Mouse (Mus musculus): ENCODE data around the gene Abcb6.

DNA sequence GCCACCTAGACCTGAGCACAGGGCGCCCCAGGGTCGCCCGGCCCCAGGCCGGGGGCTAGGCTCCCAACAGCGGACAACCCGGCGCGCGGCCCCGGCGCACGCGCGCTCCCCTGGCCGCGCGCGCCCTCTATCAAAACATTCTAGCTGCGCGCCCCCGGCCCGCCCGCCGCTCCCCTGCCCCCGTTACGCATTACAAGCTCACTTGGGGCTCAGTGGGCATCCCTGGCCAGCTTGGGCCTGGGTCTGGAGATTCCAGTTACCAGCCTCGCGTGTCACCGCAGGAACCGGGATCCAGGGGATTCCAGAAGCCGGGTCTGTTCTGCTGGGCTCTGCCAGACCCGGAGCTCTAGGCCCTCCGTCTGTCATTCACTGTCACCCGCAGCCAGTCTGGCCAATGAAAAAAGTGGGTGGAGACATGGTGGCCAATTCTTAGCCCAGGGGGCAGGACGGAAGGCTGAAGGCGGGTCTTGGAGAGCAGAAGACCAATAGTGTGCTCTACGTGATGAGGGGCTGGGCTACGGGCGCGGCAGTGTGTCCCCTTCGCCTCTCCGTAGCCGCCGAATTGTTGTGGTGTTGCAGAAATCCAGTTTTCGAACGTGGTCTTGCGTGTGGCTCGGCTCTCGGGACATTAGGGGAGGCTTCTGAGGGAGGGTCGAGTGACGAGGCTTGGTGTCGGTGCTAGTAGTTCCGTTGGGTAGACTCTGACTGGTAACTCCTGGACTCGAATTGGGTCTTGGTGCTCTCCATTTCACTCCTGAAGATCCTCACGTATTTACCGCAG is 11.6 kb upstream of the Abcb6 start, which contains the start of the genes Ankzf1 and Atg9a:
- TF ChIP-seq EP300 (IDR thresholded peaks at IDR 0.05; ENCODE audit: low read depth) (peak; percentile 67), CTCF (IDR thresholded peaks at IDR 0.05; ENCODE audit: low read depth) (peak; percentile 19; the same call in 1 of the 2 replicates)
